Mouse (Mus musculus) MEL (cell line): ENCODE data around the gene Eif4e2. TPM values are rescaled to one million over a fixed set of nuclear protein-coding genes. Genes with fewer than 3 reads are reported as not detected.

ENCODE experiments used
- DNase-seq: peaks from one replicate; pipeline ENCODE4 v3.0.0; 2011; ENCODE audit warnings: low read depth, low spot score
- H3K27ac ChIP-seq: 2 replicates; pipeline ENCODE4 v1.5.1; 2012; ENCODE audit warnings: low read depth, mild to moderate bottlenecking, control low read depth, low read length, moderate library complexity; ENCODE audit not compliant: control insufficient read depth
- H3K27me3 ChIP-seq, 2 experiments: fragments of 150-350 bp in 1 of 2; sonication (generic) in 1 of 2; 2 replicates each; pipeline ENCODE4 v1.6.1; 2012; ENCODE audit warnings: low read length in 2 of 2, mild to moderate bottlenecking in 2 of 2, improper control_type of control experiment in 1 of 2, moderate library complexity in 1 of 2; ENCODE audit not compliant: insufficient read depth in 2 of 2, control insufficient read depth in 1 of 2
- H3K36me3 ChIP-seq, 2 experiments: 2 replicates each; pipeline ENCODE4 v1.6.1; 2012 to 2014; ENCODE audit warnings: low read length in 2 of 2, improper control_type of control experiment in 1 of 2, inconsistent platforms in 1 of 2, mild to moderate bottlenecking in 1 of 2; ENCODE audit not compliant: insufficient read depth in 2 of 2, control insufficient read depth in 1 of 2
- H3K4me1 ChIP-seq, 2 experiments: fragments of 150-350 bp in 1 of 2; sonication (generic) in 1 of 2; 2 replicates each; pipeline ENCODE4 v1.6.1; 2012; ENCODE audit warnings: low read length in 2 of 2, improper control_type of control experiment in 1 of 2, mild to moderate bottlenecking in 1 of 2; ENCODE audit not compliant: insufficient read depth in 2 of 2, control insufficient read depth in 1 of 2
- H3K4me3 ChIP-seq, 2 experiments: fragments of 150-350 bp in 1 of 2; sonication (generic) in 1 of 2; 2 replicates each; pipeline ENCODE4 v1.5.1; 2012; ENCODE audit warnings: low read depth in 2 of 2, low read length in 2 of 2, mild to moderate bottlenecking in 2 of 2, moderate library complexity in 2 of 2, control low read depth in 1 of 2, improper control_type of control experiment in 1 of 2; ENCODE audit not compliant: control insufficient read depth in 1 of 2, insufficient read depth in 1 of 2
- H3K79me2 ChIP-seq: 2 replicates; pipeline ENCODE4 v1.6.1; 2012; ENCODE audit warnings: mild to moderate bottlenecking, low read length, moderate library complexity; ENCODE audit not compliant: control insufficient read depth, poor library complexity, insufficient read depth
- H3K9ac ChIP-seq: 2 replicates; pipeline ENCODE4 v1.6.1; 2012; ENCODE audit warnings: low read depth, mild to moderate bottlenecking, control low read depth, low read length, moderate library complexity; ENCODE audit not compliant: control insufficient read depth, poor library complexity, severe bottlenecking
- H3K9me3 ChIP-seq: fragments of 150-350 bp; sonication (generic); replicated peaks from 2 replicates; pipeline ENCODE4 v1.6.1; 2012; ENCODE audit warnings: mild to moderate bottlenecking, low read length, improper control_type of control experiment, moderate library complexity; ENCODE audit not compliant: insufficient read depth
- CHD2 ChIP-seq: IDR thresholded peaks from 2 replicates; pipeline ENCODE4 v1.6.1; 2011; ENCODE audit warnings: low read length, improper control_type of control experiment
- CTCF ChIP-seq, 3 experiments: IDR thresholded peaks in 2 of 3; conservative IDR thresholded peaks in 1 of 3; 2 replicates each; pipeline ENCODE4 v1.5.1; 2011 to 2012; ENCODE audit warnings: low read length in 3 of 3, low read depth in 2 of 3, mild to moderate bottlenecking in 2 of 3, improper control_type of control experiment in 1 of 3, inconsistent platforms in 1 of 3, mixed read lengths in 1 of 3, moderate library complexity in 1 of 3; ENCODE audit not compliant: control insufficient read depth in 1 of 3, insufficient read depth in 1 of 3, poor library complexity in 1 of 3, severe bottlenecking in 1 of 3
- EP300 ChIP-seq, 2 experiments: IDR thresholded peaks; 2 replicates each; pipeline ENCODE4 v1.6.1; 2011; ENCODE audit warnings: improper control_type of control experiment in 2 of 2, low read length in 2 of 2, low read depth in 1 of 2, mild to moderate bottlenecking in 1 of 2
- ETS1 ChIP-seq: IDR thresholded peaks from 2 replicates; pipeline ENCODE4 v1.6.1; 2012; ENCODE audit warnings: low read depth, mild to moderate bottlenecking, inconsistent platforms, low read length, improper control_type of control experiment, moderate library complexity
- GATA1 ChIP-seq: IDR thresholded peaks from 2 replicates; pipeline ENCODE4 v1.6.1; 2011; ENCODE audit warnings: low read depth, low read length, improper control_type of control experiment
- HCFC1 ChIP-seq: IDR thresholded peaks from 2 replicates; pipeline ENCODE4 v1.6.1; 2012; ENCODE audit warnings: low read depth, mild to moderate bottlenecking, inconsistent platforms, low read length, improper control_type of control experiment, moderate library complexity
- JUND ChIP-seq: IDR thresholded peaks from 2 replicates; pipeline ENCODE4 v1.6.1; 2011; ENCODE audit warnings: low read depth, mild to moderate bottlenecking, improper control_type of control experiment, low read length
- KAT2A ChIP-seq: conservative IDR thresholded peaks from 2 replicates; pipeline ENCODE4 v1.6.1; 2012; ENCODE audit warnings: low read depth, low read length, improper control_type of control experiment, inconsistent platforms
- MAFK ChIP-seq: IDR thresholded peaks from 2 replicates; pipeline ENCODE4 v1.6.1; 2011; ENCODE audit warnings: low read depth, mild to moderate bottlenecking, low read length, improper control_type of control experiment, borderline replicate concordance
- MAX ChIP-seq: IDR thresholded peaks from 2 replicates; pipeline ENCODE4 v1.6.1; 2011; ENCODE audit warnings: low read length, improper control_type of control experiment
- MAZ ChIP-seq: IDR thresholded peaks from 2 replicates; pipeline ENCODE4 v1.6.1; 2012; ENCODE audit warnings: low read depth, mild to moderate bottlenecking, inconsistent platforms, low read length, improper control_type of control experiment
- MXI1 ChIP-seq: IDR thresholded peaks from 2 replicates; pipeline ENCODE4 v1.6.1; 2011; ENCODE audit warnings: mild to moderate bottlenecking, low read depth, low read length, improper control_type of control experiment
- MYC ChIP-seq: IDR thresholded peaks from 2 replicates; pipeline ENCODE4 v1.6.1; 2011; ENCODE audit warnings: low read depth, mild to moderate bottlenecking, low read length, improper control_type of control experiment, moderate library complexity
- NELFE ChIP-seq: IDR thresholded peaks from 2 replicates; pipeline ENCODE4 v1.6.1; 2011; ENCODE audit warnings: low read depth, low read length, improper control_type of control experiment
- POLR2A ChIP-seq, 2 experiments: IDR thresholded peaks; 2 replicates each; pipeline ENCODE4 v1.6.1; 2011 to 2012; ENCODE audit warnings: low read length in 2 of 2, mild to moderate bottlenecking in 2 of 2, control low read depth in 1 of 2, improper control_type of control experiment in 1 of 2, low read depth in 1 of 2, moderate library complexity in 1 of 2; ENCODE audit not compliant: control insufficient read depth in 1 of 2, insufficient read depth in 1 of 2, poor library complexity in 1 of 2
- RAD21 ChIP-seq: IDR thresholded peaks from 2 replicates; pipeline ENCODE4 v1.6.1; 2011; ENCODE audit warnings: mild to moderate bottlenecking, low read depth, low read length, improper control_type of control experiment
- SIN3A ChIP-seq: IDR thresholded peaks from 2 replicates; pipeline ENCODE4 v1.6.1; 2012; ENCODE audit warnings: low read length, improper control_type of control experiment, inconsistent platforms
- SMC3 ChIP-seq: IDR thresholded peaks from 2 replicates; pipeline ENCODE4 v1.6.1; 2011; ENCODE audit warnings: low read depth, low read length, improper control_type of control experiment
- TAL1 ChIP-seq: IDR thresholded peaks from 2 replicates; pipeline ENCODE4 v1.6.1; 2012; ENCODE audit warnings: mild to moderate bottlenecking, inconsistent platforms, low read length, moderate library complexity, mixed read lengths
- UBTF ChIP-seq: IDR thresholded peaks from 2 replicates; pipeline ENCODE4 v1.6.1; 2012; ENCODE audit warnings: low read depth, mild to moderate bottlenecking, inconsistent platforms, low read length, improper control_type of control experiment, moderate library complexity, borderline replicate concordance; ENCODE audit not compliant: insufficient read depth
- ZC3H11A ChIP-seq: IDR thresholded peaks from 2 replicates; pipeline ENCODE4 v1.6.1; 2012; ENCODE audit warnings: low read depth, mild to moderate bottlenecking, inconsistent platforms, low read length, improper control_type of control experiment
- ZMIZ1 ChIP-seq: IDR thresholded peaks from 2 replicates; pipeline ENCODE4 v1.6.1; 2012; ENCODE audit warnings: low read depth, mild to moderate bottlenecking, inconsistent platforms, low read length, improper control_type of control experiment, moderate library complexity
- polyA plus RNA-seq, 2 experiments: library from polyadenylated mRNA; stranded (reverse) in 1 of 2; unstranded in 1 of 2; fragments of >175 nt in 1 of 2; fragments of >200 nt in 1 of 2; gene quantifications; 2 replicates each; pipeline versions ENCODE4 v1.2.1 to v1.2.4; 2012; ENCODE audit warnings: low replicate concordance in 2 of 2, low read depth in 1 of 2; ENCODE audit not compliant: insufficient read length in 2 of 2, insufficient read depth in 1 of 2, missing spikeins in 1 of 2
- total RNA-seq: library from RNA; depleted of rRNA; stranded (reverse); fragments of 300-350 nt; gene quantifications from 2 replicates; pipeline ENCODE4 v1.2.3, GENCODE M21; 2012

Eif4e2 gene
- total and polyA plus RNA-seq, 3 experiments = 132 to 220 (median 165) TPM

DNA sequence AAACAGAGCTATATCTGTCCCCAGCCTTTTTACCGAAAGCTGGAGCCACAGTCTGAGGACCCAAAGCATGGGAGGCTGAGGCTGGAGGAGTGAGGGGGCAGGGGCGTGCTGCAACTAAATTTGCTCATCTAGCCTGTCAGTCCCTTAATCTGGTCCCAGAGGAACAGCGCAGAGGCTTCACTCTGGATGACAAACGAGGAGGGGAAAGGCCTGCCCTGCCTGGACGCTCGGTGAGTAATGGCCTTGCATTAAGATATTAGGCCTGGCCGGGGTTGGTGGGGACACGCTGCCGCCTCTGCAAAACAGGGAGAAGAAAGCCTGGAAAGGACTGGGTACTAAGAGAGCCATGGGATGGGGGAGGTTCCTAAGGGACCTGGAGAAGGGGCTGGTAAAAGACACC lies 41.4 kb upstream of the Eif4e2 start:
- H3K27me3 ChIP-seq = peaks cover 0 to 2% of the 10 kb centered on the region in 2 experiments; a peak in 1 of 4 replicates
- H3K27ac ChIP-seq = no peak overlapping the region
- DNase-seq = no peak
- TF ChIP-seq CTCF (IDR thresholded peaks at IDR 0.05 in 2 of 3, conservative IDR thresholded peaks at IDR 0.05 in 1 of 3; ENCODE audit: control insufficient read depth in 1 of 3, insufficient read depth in 1 of 3, low read depth in 2 of 3, low read length in 3 of 3, poor library complexity in 1 of 3, severe bottlenecking in 1 of 3) (no peak), MAX (no peak), HCFC1 (no peak), KAT2A (no peak), EP300 (IDR thresholded peaks at IDR 0.05; ENCODE audit: low read depth in 1 of 2, low read length in 2 of 2) (no peak), JUND (no peak)
- H3K4me1 ChIP-seq = peaks cover 0 to 4% of the 10 kb centered on the region in 2 experiments; a peak in 1 of 4 replicates
- no peak overlapping the region for H3K9ac ChIP-seq
- no peak overlapping the region for H3K4me3 ChIP-seq
- no peaks in the 10 kb centered on the region for H3K9me3 ChIP-seq
- no peaks in the 10 kb centered on the region for H3K79me2 ChIP-seq
- H3K36me3 ChIP-seq = peaks cover 0 to 5% of the 10 kb centered on the region in 2 experiments; a peak in 2 of 4 replicates

DNA sequence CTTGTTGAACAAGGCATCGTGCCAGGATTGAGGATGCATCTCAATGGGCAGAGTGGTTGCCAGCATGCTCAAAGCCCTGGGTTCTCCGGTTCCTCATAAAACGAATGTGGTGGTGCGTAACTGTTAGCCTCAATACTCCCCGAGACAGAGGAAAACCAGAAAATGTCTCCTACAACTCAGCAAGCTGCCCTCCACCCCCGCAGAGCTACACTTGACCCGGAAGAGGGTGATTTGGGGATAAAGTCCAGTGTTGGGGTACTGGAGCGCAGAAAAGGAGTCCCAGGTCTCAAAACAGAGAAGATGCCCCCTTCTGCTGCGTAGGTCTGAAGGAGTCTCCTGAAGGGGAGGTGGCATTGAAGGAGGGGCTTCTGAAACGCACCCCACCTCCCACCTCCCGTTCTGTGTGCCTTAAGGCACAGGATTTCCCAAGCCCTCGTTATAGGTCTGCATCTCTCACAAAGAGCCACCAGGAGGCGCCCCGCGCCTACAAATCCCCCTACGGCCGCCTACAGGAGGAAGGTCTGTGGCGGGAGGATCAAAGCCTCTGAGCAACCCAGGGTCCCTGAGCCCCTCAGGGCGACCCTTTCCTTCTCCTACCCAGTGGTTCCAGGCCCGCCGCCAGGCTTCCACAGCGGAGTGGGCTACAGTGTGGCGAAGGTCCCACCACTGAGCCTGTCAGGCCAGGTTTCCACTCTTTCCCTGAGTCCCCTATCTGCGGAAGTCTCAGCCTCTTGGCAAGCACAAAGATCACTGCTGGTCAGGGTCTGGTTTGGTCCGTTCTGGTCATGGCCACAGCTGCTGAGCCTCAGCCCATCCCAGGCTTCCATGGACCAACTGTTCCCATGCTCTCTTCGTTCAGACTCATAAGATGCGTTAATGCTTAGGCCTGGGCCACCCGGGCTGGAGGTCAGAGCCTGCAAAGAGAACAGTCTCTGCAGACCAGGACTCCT lies 39.4 kb upstream of the Eif4e2 start:
- H3K4me1 ChIP-seq = peaks cover 0 to 4% of the 10 kb centered on the region in 2 experiments; a peak in 1 of 4 replicates
- H3K27ac ChIP-seq = no peak overlapping the region
- H3K36me3 ChIP-seq = peaks cover 0 to 5% of the 10 kb centered on the region in 2 experiments; a peak in 2 of 4 replicates
- TF ChIP-seq MXI1 (no peak), MAFK (no peak), SIN3A (no peak), ZC3H11A (peak; percentile 81), POLR2A (IDR thresholded peaks at IDR 0.05; ENCODE audit: control insufficient read depth in 1 of 2, insufficient read depth in 1 of 2, low read depth in 1 of 2, low read length in 2 of 2, poor library complexity in 1 of 2) (no peak), GATA1 (no peak), ETS1 (no peak), EP300 (IDR thresholded peaks at IDR 0.05; ENCODE audit: low read depth in 1 of 2, low read length in 2 of 2) (no peak), SMC3 (peak; percentile 87), MYC (no peak), RAD21 (peak; percentile 90), NELFE (0 out of 2 replicates have a peak, but pooled peaks have one; percentile 21), ZMIZ1 (no peak), JUND (no peak), CHD2 (no peak), MAZ (no peak), UBTF (no peak), CTCF (IDR thresholded peaks at IDR 0.05 in 2 of 3, conservative IDR thresholded peaks at IDR 0.05 in 1 of 3; ENCODE audit: control insufficient read depth in 1 of 3, insufficient read depth in 1 of 3, low read depth in 2 of 3, low read length in 3 of 3, poor library complexity in 1 of 3, severe bottlenecking in 1 of 3) (peak; percentile 75 to 95 (median 92)), TAL1 (no peak)
- no peaks in the 10 kb centered on the region for H3K79me2 ChIP-seq
- peak; percentile 81 for DNase-seq
- H3K4me3 ChIP-seq = peak overlapping the region; percentile 25 to 26; a peak in 2 of 4 replicates
- no peaks in the 10 kb centered on the region for H3K9me3 ChIP-seq
- H3K27me3 ChIP-seq = no peaks in the 10 kb centered on the region
- H3K9ac ChIP-seq = peak overlapping the region; percentile 33; the same call in 1 of the 2 replicates
